Mouse (Mus musculus): ENCODE results near the gene Sde2.

GRCm38 (mm10) chr1:180810976-180811375 lies 40.0 kb upstream of the Sde2 start:
- TF ChIP-seq POLR2A (IDR thresholded peaks at IDR 0.05; ENCODE audit: control insufficient read depth, extremely low read depth, insufficient read depth, low read length, poor library complexity) (no peak), CTCF (IDR thresholded peaks at IDR 0.05; ENCODE audit: borderline replicate concordance, control insufficient read depth, extremely low read depth, insufficient read depth, low read length, poor library complexity) (no peak)
